Mouse (Mus musculus) frontal cortex, adult (tissue): ENCODE measurements at regions not wholly inside any gene's neighbourhood (a gene's known extent, or its start where the extent isn't known, plus 50 kb on each side); places are given as distances from the start of the nearest gene placed in this dataset.

Experiments
- ATAC-seq: cut with Nextera tagmentation; 2 replicates; pipeline ENCODE4 v1.9.2; 2017; ENCODE audit warnings: mild to moderate bottlenecking, moderate library complexity, mixed read lengths; ENCODE audit not compliant: low TSS enrichment

DNA sequence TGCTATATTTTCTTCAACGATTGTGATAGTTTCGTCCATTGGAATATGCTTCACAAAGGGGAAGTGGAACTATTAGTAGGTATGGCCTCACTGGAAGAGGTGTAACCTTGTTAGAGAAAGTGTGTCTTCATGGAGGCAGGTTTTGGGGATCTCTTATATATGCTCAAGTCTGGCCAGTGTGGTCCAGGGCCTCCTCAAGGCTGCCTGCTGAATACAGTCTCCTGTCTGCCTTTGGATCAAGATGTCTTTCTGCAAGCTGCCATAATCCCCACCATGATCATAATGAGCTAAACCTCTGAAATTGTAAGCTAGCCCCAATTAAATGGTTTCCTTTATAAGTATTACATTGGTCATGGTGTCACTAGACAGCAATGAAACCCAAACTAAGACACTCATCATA, 384.3 kb downstream of the Btbd3 start:
- ATAC-seq, result no peak

GRCm38 (mm10) chr2:138641335-138641734, 385.0 kb downstream of the Btbd3 start:
- no peak for ATAC-seq

GRCm38 (mm10) chr2:138648616-138649015, 392.3 kb downstream of the Btbd3 start:
- no peak for ATAC-seq

GRCm38 (mm10) chr2:138659376-138659775, 403.0 kb downstream of the Btbd3 start:
- ATAC-seq, result no peak

DNA sequence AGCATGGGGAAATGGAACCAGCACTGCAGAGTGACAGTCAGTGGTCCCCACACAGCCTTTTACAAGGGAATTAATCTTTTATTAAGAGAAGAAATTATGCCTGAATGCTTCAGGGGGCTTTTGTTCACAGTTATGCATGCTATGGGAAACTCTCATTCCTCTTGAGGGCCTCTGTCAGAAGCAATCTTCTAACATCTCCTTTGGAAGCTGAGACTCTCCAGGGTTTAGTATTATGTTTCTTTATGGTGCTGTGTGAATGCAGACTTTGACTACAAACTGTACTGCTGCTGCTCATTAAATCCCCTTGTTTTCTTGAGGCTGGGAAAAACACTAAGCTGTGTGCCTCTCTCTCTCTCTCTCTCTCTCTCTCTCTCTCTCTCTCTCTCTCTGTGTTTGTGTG, 413.9 kb downstream of the Btbd3 start:
- ATAC-seq, result no peak

DNA sequence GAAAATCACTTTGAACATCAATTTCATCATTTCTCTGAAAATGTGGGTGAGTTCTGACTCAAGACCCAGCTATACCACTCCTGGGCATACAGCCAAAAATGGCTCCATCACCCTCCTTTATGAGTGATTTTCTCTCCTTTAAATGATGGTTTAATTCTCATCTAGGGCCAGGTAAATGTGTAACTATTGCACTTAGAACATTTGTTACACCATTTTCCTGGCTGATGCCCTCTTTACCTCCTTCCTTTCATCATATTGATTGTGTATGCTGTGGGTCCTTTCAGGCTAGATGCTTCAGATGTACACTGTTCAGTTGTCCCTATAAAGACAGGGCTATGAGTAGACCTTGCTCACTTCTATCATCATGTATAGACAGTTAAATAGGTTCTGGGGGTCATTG, 418.4 kb downstream of the Btbd3 start:
- no peak for ATAC-seq

DNA sequence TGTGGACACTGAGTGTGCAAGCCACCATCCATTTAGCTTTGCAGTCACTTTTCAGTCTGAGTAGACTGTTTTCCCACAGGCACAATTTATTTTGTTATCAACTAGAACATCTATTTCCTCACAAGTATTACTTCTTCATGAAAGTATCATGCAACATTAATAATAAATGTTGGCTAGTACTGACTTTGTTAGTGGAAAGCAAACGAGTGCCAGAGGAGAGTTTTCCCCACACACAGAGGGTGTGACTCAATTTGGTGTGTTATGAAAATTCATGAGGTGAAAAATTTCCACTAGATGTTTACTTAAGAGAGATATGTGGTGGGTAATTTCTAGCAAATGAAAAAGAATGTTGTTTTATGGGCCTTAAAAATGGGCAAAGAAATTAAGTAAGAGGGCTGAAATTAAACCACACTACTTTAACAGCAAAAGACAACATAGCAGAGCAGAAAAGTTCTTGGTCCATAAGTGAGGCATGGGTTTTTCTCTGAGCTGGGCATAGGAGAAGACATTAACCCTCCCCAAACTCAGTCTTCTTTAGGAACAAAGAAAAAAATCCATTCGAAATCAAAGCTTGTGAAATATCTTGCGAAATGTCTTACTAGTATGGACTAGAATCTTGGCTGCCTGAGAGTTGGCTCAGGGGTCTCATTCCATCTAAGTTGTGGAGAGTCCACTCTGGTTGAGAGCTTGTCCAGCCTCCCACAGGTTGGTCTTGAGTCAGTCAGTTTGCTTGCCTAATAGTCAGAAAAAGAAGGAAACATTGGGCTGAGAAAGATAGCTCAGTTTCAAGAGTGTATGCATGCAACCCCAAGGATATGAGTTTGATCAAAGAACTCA, 419.1 kb downstream of the Btbd3 start:
- ATAC-seq, result peak; percentile 59; the same call in 1 of the 2 replicates

DNA sequence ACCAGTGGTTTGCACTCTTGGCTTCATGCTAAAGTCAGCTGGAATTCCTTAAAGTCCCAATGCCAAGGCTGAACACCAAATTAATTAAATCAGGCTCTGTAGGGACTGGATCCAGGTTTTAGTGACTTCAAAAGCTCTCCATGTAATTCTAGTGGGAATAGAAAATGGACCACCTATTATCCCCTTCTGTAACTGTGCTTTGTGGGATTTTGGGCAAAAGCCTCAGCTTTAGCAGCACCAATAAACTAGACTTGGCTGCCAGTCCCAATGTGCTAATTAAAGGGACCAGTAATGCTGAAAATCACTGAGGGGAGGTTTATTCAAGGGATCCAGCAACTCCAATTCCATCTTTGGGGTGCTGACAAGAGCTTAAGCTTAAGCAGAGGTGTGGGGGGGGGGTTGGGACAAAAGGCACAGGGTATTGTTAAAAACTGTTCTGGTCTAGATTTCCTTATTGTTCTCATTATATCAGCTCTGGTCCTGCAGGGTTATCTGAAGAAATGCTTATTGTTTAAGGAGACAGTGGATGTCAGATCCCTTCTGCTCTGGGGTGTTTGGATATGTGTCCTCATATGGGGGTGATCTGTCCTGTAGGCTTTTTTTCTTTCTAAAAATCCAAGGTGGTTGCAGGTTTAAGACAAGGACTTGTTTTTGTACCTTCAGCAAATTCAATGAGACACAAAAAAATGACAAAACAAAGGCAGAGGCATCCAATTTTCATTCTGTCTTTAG, 431.9 kb downstream of the Btbd3 start:
- ATAC-seq, result peak; percentile 78

DNA sequence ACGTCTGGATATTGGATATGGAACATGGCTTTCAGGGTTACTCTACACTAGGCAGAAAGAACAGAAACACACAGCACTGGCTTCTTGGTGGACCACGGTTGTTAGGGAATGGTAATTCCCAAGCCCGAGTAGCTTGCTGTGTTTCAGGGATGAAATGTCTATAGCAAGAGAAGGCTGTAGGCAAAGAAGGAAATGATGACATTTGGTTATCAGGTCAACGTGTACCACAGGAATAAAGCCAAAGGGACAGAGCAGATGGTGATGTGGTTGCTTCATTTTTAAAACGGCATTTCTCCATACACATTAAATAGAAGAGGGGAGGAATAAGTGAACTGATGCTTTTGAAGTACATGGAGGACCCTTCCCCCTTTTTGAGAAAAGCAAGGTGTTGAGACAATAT, 433.1 kb downstream of the Btbd3 start:
- ATAC-seq, result no peak

GRCm38 (mm10) chr2:138702783-138703182, 446.4 kb downstream of the Btbd3 start:
- no peak for ATAC-seq

GRCm38 (mm10) chr2:138703943-138704541, 447.7 kb downstream of the Btbd3 start:
- no peak for ATAC-seq

- ATAC-seq, result peak; percentile 95
Measured at GRCm38 (mm10) chr2:138708763-138709162, 452.4 kb downstream of the Btbd3 start.

DNA sequence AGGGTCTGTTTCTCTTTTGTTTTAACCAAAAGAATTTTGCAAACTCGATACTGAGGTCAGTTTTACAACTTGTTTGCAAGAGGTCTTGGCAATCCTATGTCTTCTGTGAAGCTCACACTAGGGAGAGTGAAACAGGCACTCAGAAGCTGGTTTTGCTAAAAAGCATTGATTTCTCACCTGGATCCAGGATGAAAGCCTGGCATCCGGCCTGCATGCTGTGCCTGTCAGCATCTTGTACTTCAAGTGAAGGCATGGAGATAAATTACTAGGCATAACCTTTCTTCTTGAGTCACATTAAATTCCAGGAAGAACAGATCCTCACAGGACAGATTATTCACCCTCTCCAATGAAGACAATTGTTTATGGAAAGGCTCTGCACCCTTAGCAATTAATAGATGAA, 477.5 kb downstream of the Btbd3 start:
- no peak for ATAC-seq

- ATAC-seq, result peak; percentile 96
Measured at GRCm38 (mm10) chr2:138744806-138745205, 488.4 kb downstream of the Btbd3 start.

GRCm38 (mm10) chr2:138760439-138760963, 504.1 kb downstream of the Btbd3 start:
- ATAC-seq, result peak; percentile 64

DNA sequence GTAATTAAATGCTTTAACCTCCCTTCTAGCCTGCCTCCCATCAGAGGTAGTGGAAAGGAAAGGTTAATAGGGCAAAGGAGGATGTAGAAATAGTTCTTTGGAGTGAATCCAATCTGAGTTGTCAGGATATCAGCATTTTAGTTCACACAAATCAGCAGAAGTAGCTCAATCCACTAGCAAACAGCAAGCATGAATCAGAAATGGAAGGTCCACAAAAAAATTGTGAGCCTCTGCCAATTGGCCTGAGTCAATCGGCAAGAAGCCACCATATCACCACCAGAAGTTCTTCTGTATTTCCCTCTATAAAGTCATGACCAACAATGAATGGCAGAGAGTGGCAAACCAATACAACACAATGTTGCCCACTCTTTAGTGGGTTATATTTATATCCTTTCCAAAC, 505.0 kb downstream of the Btbd3 start:
- no peak for ATAC-seq

DNA sequence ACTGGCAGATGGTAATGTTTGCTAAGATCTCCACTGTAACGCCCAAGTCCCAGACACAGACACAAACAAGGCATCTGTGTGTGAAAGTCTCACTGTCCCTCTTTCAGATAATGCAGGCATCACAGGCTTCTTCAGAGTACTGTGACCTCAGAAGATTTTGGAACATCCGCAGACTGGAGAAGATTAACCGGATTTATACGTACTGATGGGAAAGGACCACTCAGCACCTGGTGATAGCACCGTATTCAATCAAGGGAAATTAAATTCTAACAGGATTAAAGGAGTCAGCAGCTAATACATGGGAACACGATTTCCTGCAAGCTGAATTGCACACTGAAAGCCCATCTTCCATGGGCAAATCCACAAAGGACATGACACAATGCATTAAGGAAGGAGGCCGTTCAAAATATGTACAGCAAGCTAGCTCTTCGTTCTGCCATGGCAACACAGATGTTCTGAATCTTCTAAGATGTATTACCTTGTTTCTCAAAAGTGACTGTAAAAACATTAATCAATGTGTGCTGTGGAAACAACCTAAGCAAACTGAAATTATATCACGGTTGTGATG, 510.0 kb downstream of the Btbd3 start:
- no peak for ATAC-seq

- ATAC-seq, result peak; percentile 91
Measured at GRCm38 (mm10) chr2:138783781-138784180, 527.4 kb downstream of the Btbd3 start.

DNA sequence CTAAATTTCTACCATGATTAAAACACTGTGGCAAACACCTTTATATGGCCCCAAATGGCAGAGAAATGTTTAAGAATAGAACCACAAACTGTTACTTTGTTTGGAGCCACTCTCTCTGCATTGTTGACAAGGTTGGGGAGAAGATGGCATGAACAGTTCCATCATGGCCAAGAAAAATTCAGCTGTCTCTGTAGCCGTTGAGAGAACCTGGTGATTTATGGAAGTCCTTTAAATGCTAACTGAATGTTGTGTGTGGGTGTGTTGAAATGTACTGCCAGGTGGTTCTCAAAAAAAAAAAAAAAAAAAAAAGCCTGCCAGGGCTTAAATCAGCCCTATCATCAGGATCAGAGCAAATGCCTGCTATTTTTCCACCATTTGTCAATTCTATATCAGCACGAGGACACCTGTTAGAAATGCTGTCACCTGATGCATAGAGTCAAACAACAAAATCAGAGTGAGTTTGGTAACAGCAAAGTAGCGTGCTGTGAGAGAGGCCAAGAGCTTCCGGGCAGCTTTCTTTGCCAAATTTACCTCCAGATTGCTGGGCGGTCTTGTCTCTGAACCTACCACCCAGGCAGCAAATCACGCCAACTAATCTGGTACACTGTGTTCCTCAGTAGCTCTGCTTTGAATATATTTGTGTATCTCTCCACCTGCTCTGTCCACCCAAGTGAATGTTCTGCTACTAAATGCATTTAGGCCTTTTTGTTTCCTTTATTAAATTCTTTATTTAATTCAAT, 536.5 kb downstream of the Btbd3 start:
- peak; percentile 86 for ATAC-seq

- ATAC-seq, result no peak
Measured at GRCm38 (mm10) chr2:138806196-138806595, 549.8 kb downstream of the Btbd3 start.

GRCm38 (mm10) chr2:138809767-138810166, 553.4 kb downstream of the Btbd3 start:
- ATAC-seq, result peak; percentile 89
